Mouse (Mus musculus) heart, adult 2 months (tissue): ENCODE results near the gene Arhgap42. TPM values are rescaled to one million over a fixed set of nuclear protein-coding genes. Genes with fewer than 3 reads are reported as not detected.
A peak's percentile ranks its signal among the peaks of the same experiment; 100 is the strongest.

ENCODE experiments used
- DNase-seq, 2 experiments: peaks; one replicate each; pipeline ENCODE4 v3.0.0; 2021
- H3K27ac ChIP-seq: fragments of 200-600 bp; 2 replicates; pipeline ENCODE4 v1.8.1; 2022
- H3K27me3 ChIP-seq: fragments of 200-500 bp; 2 replicates; pipeline ENCODE4 v1.6.1; 2012; ENCODE audit warnings: mild to moderate bottlenecking, low read length, inconsistent platforms, mixed read lengths; ENCODE audit not compliant: control insufficient read depth, insufficient read depth
- H3K36me3 ChIP-seq: fragments of 200-500 bp; 2 replicates; pipeline ENCODE4 v1.6.1; 2012; ENCODE audit warnings: low read length, inconsistent platforms; ENCODE audit not compliant: control insufficient read depth, insufficient read depth
- H3K4me1 ChIP-seq: fragments of 200-500 bp; 2 replicates; pipeline ENCODE4 v1.6.1; 2011; ENCODE audit warnings: low read length; ENCODE audit not compliant: control insufficient read depth, insufficient read depth
- H3K4me3 ChIP-seq: fragments of 200-600 bp; 2 replicates; pipeline ENCODE4 v1.8.1; 2022
- H3K79me2 ChIP-seq: fragments of 200-500 bp; replicated peaks from 2 replicates; pipeline ENCODE4 v1.6.1; 2012; ENCODE audit warnings: mild to moderate bottlenecking, inconsistent platforms, low read length, moderate library complexity, mixed read lengths; ENCODE audit not compliant: control insufficient read depth, insufficient read depth
- H3K9ac ChIP-seq: fragments of 200-500 bp; 2 replicates; pipeline ENCODE4 v1.6.1; 2012; ENCODE audit warnings: low read depth, mild to moderate bottlenecking, control low read depth, inconsistent platforms, low read length, mixed read lengths
- CTCF ChIP-seq: fragments of 200-600 bp; IDR thresholded peaks from 2 replicates; pipeline ENCODE4 v1.8.1; 2022; ENCODE audit warnings: antibody characterized with exemption, mild to moderate bottlenecking, moderate library complexity
- EP300 ChIP-seq: fragments of 200-500 bp; IDR thresholded peaks from 2 replicates; pipeline ENCODE4 v1.6.1; 2011; ENCODE audit warnings: low read depth, low read length, control low read depth; ENCODE audit not compliant: insufficient read depth
- POLR2A ChIP-seq: fragments of 200-500 bp; IDR thresholded peaks from 2 replicates; pipeline ENCODE4 v1.6.1; 2011; ENCODE audit warnings: mild to moderate bottlenecking, low read depth, low read length, control low read depth; ENCODE audit not compliant: insufficient read depth
- WGBS: fragments of 180-500 bp; shearing (Covaris S2); methylation state at CpG from one replicate; pipeline ENCODE4 v1.1.7; 2018; 5-methylcytosine and 5-hydroxymethylcytosine counted together
- intact Hi-C: fragments of 180-260 bp; cut with DNase I; formaldehyde crosslinking; loops from one replicate; pipeline ENCODE4 v1.15.1; 2025
- polyA plus RNA-seq: library from polyadenylated mRNA; depleted of rRNA; stranded (reverse); fragments of >200 nt; gene quantifications from 2 replicates; pipeline ENCODE4 v1.2.3, GENCODE M21; 2012
- total RNA-seq, 2 experiments: library from RNA; stranded (reverse); gene quantifications; 2 replicates each; pipeline ENCODE4 v1.2.3; 2021

Arhgap42 gene
- total and polyA plus RNA-seq, 3 experiments: 1.7 to 8.3 (median 8.0) TPM

DNA sequence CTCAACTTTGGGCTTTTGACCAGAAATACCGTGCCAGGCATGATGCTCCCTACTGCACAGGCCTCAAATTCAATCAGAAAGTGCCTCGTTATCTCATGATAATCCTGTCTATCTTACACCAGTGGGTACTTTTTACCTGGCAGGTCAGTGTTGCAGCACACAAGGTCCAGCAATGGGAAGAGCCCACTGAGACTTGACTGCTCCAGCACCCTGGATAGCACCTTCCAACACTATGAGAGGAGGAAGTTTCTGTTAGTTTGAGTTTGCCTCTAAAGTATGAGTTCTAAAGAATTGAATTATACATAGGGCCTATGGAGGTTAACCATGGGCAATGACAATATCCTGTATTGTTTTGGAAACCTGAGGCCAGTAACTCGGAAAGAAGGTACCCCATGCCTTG lies 256.6 kb downstream of the Arhgap42 start:
- H3K4me1 ChIP-seq: no peaks in the 10 kb centered on the region
- DNase-seq: no peak
- H3K9ac ChIP-seq: no peak overlapping the region
- no peaks in the 10 kb centered on the region for H3K36me3 ChIP-seq
- H3K27me3 ChIP-seq: no peaks in the 10 kb centered on the region
- H3K27ac ChIP-seq: no peak overlapping the region
- intact Hi-C loops: no loop called here
- WGBS: 54% methylated on average over 3 of the region's 3 CpGs
- no peak overlapping the region for H3K4me3 ChIP-seq
- no peaks in the 10 kb centered on the region for H3K79me2 ChIP-seq
- no peak for TF ChIP-seq POLR2A

DNA sequence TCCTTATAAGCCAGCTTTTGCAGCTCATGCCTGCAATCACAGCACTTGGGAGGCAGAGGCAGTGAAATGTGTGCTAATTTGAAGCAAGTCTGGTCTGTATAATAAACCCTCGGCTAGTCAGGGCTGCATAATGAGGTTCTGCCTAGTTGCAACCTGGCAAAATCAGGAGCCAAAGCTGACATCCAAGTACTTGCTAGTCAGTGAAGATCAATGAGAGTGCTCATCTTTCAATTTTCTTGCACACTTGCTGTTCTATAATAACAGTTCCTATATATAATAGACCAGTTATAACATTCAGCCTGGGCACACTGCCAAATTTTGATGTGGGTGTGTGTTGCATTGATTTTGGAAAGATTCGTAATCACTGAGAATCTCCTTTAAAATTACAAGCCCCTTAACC lies 261.1 kb downstream of the Arhgap42 start:
- no peaks in the 10 kb centered on the region for H3K79me2 ChIP-seq
- no peaks in the 10 kb centered on the region for H3K4me1 ChIP-seq
- TF ChIP-seq CTCF: no peak
- no peak for TF ChIP-seq EP300
- TF ChIP-seq POLR2A: no peak
- WGBS: 65% methylated on average over 2 of the region's 2 CpGs
- H3K36me3 ChIP-seq: no peaks in the 10 kb centered on the region
- H3K27ac ChIP-seq: no peak overlapping the region
- intact Hi-C loops: no loop called here
- H3K4me3 ChIP-seq: no peak overlapping the region
- H3K27me3 ChIP-seq: no peaks in the 10 kb centered on the region
- H3K9ac ChIP-seq: no peak overlapping the region
- no peak for DNase-seq

DNA sequence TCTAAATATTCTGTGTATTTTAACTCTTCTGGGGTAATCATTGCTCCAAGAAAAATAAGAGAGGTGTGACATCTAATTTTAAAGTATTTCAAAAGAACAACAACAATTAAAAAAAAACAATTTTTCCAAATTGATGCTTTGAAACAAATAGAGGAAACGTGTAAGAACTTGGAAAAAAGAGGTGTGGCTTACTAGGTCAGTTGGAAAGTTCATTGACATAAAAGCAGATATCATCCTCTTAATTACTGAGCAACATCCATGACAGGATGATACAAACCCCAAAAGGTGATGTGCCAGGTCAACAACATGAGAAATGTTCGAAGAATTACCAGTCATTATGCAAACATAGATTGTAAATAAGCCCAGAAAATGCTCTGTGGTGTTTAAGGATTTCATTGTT lies 267.4 kb downstream of the Arhgap42 start, which contains the start of gene Gm16485:
Gene Gm16485 (plus strand): TSS at position 301 of the 400 bp plus-strand sequence.
- TF ChIP-seq EP300: no peak
- no peak for TF ChIP-seq CTCF
- no peak for TF ChIP-seq POLR2A
- Histone ChIP-seq H3K36me3 (no peaks in the 10 kb centered on the region), H3K79me2 (no peaks in the 10 kb centered on the region), H3K4me3 (no peak within 1 kb of the TSS), H3K27me3 (no peaks in the 10 kb centered on the region), H3K9ac (no peak within 1 kb of the TSS), H3K4me1 (no peaks in the 10 kb centered on the region), H3K27ac (no peak within 1 kb of the TSS)
- intact Hi-C loops: no loop called here
- DNase-seq: no peak
- WGBS: 44% methylated on average over 2 of the region's 2 CpGs

DNA sequence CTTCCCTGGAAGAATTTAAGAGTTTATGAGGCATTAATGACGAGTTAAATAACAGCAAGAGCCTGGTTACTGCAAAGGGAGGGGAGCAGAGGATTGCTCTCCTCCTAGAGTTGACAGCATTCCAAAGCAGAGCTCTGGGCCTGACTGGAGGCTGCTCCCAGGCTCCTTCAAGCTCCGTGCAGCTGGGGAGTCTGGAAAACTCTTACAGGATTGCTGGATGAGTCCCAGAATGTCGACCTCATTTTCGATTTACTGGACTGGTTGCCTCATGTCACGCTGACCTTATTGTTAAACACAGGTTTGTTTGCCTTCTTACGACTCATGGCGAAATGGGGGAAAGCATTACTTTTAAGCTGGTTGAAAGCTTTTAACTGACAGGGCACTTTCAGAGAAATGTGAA lies 268.7 kb downstream of the Arhgap42 start:
- peak; percentile 32 to 43 for DNase-seq
- Histone ChIP-seq H3K79me2 (no peaks in the 10 kb centered on the region), H3K36me3 (no peaks in the 10 kb centered on the region), H3K4me3 (no peak overlapping the region), H3K9ac (no peak overlapping the region), H3K4me1 (no peaks in the 10 kb centered on the region), H3K27ac (no peak overlapping the region), H3K27me3 (no peaks in the 10 kb centered on the region)
- intact Hi-C loops: no loop called here
- WGBS: 57% methylated on average over 7 of the region's 7 CpGs
- TF ChIP-seq CTCF (no peak), POLR2A (no peak), EP300 (no peak)

DNA sequence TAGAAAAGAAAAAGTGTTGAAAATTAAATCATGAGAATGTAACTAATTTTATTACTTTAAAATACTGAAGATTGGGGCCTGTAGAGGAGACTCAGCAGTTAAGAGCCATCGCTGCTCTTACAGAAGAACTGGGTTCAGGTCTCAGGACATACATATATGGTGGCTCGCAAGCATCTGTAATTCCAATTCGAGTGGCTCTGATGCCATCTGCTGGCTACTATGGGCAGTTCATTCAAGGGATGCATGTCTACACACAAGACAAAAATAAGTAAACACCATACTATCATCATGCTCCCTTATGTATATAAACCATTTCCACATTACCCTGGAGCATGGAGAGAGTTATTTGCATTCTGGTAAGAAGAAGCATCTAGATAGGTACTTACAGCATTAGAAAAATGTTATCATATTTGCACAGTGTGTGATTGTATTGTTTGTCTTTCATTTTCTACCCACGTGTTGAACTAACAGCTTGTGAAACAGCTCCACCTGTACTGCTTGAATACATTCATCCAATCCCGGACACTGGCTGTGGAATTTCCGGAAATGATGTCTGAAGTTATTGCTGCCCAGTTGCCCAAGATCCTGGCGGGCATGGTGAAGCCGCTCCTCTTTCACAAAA lies 274.3 kb downstream of the Arhgap42 start:
- Histone ChIP-seq H3K79me2 (no peaks in the 10 kb centered on the region), H3K4me1 (no peaks in the 10 kb centered on the region), H3K27ac (no peak overlapping the region), H3K4me3 (no peak overlapping the region), H3K36me3 (no peaks in the 10 kb centered on the region), H3K9ac (no peak overlapping the region), H3K27me3 (no peaks in the 10 kb centered on the region)
- intact Hi-C loops: loop anchor here (2.0 to 10.0 kb wide), 3 partner anchors 264 to 1362 kb away; no protein-coding TSS in a partner anchor
- no peak for DNase-seq
- no peak for TF ChIP-seq POLR2A
- TF ChIP-seq CTCF: peak; percentile 69
- 55% methylated on average over 8 of the region's 8 CpGs for WGBS

DNA sequence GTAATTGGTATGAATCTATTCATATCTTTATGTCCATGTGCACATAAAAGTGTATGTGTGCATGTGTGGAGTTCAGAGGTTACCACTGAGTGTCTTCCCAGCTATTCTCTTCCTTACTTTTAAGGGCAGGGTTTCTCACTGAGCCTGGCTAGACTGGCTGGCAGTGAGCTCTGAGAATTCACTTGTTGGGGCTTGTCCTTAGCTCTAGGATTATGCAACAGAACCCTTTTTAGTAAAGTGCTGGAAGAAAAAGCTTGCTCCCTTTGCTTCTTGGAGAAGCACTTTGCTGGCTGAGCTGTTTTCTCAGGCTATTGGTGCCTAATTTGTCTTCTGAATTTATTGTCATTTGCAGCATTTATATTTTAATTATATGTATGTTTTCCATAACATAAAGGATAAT lies 285.6 kb downstream of the Arhgap42 start:
- Histone ChIP-seq H3K4me1 (no peaks in the 10 kb centered on the region), H3K9ac (no peak overlapping the region), H3K36me3 (no peaks in the 10 kb centered on the region), H3K27me3 (no peaks in the 10 kb centered on the region), H3K79me2 (no peaks in the 10 kb centered on the region), H3K27ac (no peak overlapping the region), H3K4me3 (no peak overlapping the region)
- TF ChIP-seq POLR2A (no peak), EP300 (no peak), CTCF (no peak)
- intact Hi-C loops: no loop called here
- DNase-seq: no peak
